Mouse (Mus musculus) midbrain, embryonic 11.5 days (tissue): ENCODE results near the gene Nfkb1. TPM values are rescaled to one million over a fixed set of nuclear protein-coding genes. Genes with fewer than 3 reads are reported as not detected.

ENCODE experiments used
- ATAC-seq: fragments of 200-750 bp; cut with Nextera tagmentation; 2 replicates; pipeline ENCODE4 v1.8.0; 2017; ENCODE audit warnings: moderate TSS enrichment, moderate library complexity; ENCODE audit not compliant: low FRiP score
- DNase-seq: peaks from one replicate; pipeline ENCODE4 v3.0.0; 2015; ENCODE audit warnings: low spot score; ENCODE audit errors: missing footprints
- H3K27ac ChIP-seq: fragments of 300-500 bp; sonication (generic); 2 replicates; pipeline ENCODE4 v1.5.1; 2014; ENCODE audit warnings: low read depth, low read length
- H3K27me3 ChIP-seq: fragments of 300-500 bp; sonication (generic); 2 replicates; pipeline ENCODE4 v1.6.1; 2014; ENCODE audit warnings: mild to moderate bottlenecking, low read length, moderate library complexity, mixed read lengths; ENCODE audit not compliant: control insufficient read depth, insufficient read depth
- H3K36me3 ChIP-seq: fragments of 300-500 bp; sonication (generic); 2 replicates; pipeline ENCODE4 v1.6.1; 2014; ENCODE audit warnings: mild to moderate bottlenecking, low read length, moderate library complexity, mixed read lengths; ENCODE audit not compliant: control insufficient read depth, insufficient read depth
- H3K4me1 ChIP-seq: fragments of 300-500 bp; sonication (generic); 2 replicates; pipeline ENCODE4 v1.6.1; 2014; ENCODE audit warnings: low read length; ENCODE audit not compliant: control insufficient read depth, insufficient read depth
- H3K4me2 ChIP-seq: fragments of 300-500 bp; sonication (generic); 2 replicates; pipeline ENCODE4 v1.6.1; 2014; ENCODE audit warnings: mild to moderate bottlenecking, moderate library complexity
- H3K4me3 ChIP-seq: fragments of 300-500 bp; sonication (generic); 2 replicates; pipeline ENCODE4 v1.5.1; 2014; ENCODE audit warnings: low read depth, low read length
- H3K9ac ChIP-seq: fragments of 300-500 bp; sonication (generic); 2 replicates; pipeline ENCODE4 v1.6.1; 2014; ENCODE audit warnings: low read length
- H3K9me3 ChIP-seq: fragments of 300-500 bp; sonication (generic); 2 replicates; pipeline ENCODE4 v1.6.1; 2016; ENCODE audit warnings: low read length; ENCODE audit not compliant: control insufficient read depth
- WGBS: fragments of 180-500 bp; shearing (Covaris S2); extraction: QIAGEN DNeasy Blood & Tissue Kit; methylation state at CpG from one replicate; pipeline ENCODE4 v1.1.7; 2014; 5-methylcytosine and 5-hydroxymethylcytosine counted together
- polyA plus RNA-seq: library from polyadenylated mRNA; unstranded; fragments of >200 nt; fragmentation: Nextera tagmentation; extraction: Ambion mirVana; gene quantifications from 2 replicates; pipeline ENCODE4 v1.2.1, GENCODE M21; 2014

Nfkb1 gene
- polyA plus RNA-seq, 1 experiment from 2014 or later: 10.8 TPM

- Histone ChIP-seq H3K9ac (no peak overlapping the region), H3K4me1 (no peaks in the 10 kb centered on the region), H3K27ac (no peak overlapping the region), H3K36me3 (no peaks in the 10 kb centered on the region), H3K4me2 (no peak overlapping the region), H3K27me3 (no peaks in the 10 kb centered on the region), H3K4me3 (no peak overlapping the region), H3K9me3 (no peaks in the 10 kb centered on the region)
- WGBS: 97% methylated on average over 3 of the region's 3 CpGs
- ATAC-seq (no peak), DNase-seq (no peak)
Observed at GRCm38 (mm10) chr3:135644971-135645370, 46.4 kb downstream of the Nfkb1 start.

DNA sequence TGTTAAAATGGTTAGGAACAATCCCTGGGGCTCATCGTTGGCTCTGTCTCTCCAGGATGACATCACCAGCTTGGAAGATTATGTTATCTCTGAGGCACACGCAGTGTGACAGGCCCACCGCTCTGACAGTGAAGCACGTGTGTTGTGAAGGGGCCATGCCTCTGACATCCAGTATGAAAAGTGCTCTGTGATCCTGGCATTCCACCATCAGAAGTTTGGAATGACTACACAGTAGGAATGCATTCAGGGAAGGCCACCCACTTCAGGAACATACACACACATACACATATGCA lies 49.8 kb downstream of the Nfkb1 start:
- Histone ChIP-seq H3K9ac (no peak overlapping the region), H3K4me3 (no peak overlapping the region), H3K4me2 (no peak overlapping the region), H3K27me3 (no peaks in the 10 kb centered on the region), H3K4me1 (peaks cover 2% of the 10 kb centered on the region; the same call in 1 of the 2 replicates), H3K9me3 (no peaks in the 10 kb centered on the region), H3K36me3 (no peaks in the 10 kb centered on the region), H3K27ac (no peak overlapping the region)
- ATAC-seq (no peak), DNase-seq (no peak)
- WGBS: 93% methylated on average over 4 of the region's 4 CpGs

DNA sequence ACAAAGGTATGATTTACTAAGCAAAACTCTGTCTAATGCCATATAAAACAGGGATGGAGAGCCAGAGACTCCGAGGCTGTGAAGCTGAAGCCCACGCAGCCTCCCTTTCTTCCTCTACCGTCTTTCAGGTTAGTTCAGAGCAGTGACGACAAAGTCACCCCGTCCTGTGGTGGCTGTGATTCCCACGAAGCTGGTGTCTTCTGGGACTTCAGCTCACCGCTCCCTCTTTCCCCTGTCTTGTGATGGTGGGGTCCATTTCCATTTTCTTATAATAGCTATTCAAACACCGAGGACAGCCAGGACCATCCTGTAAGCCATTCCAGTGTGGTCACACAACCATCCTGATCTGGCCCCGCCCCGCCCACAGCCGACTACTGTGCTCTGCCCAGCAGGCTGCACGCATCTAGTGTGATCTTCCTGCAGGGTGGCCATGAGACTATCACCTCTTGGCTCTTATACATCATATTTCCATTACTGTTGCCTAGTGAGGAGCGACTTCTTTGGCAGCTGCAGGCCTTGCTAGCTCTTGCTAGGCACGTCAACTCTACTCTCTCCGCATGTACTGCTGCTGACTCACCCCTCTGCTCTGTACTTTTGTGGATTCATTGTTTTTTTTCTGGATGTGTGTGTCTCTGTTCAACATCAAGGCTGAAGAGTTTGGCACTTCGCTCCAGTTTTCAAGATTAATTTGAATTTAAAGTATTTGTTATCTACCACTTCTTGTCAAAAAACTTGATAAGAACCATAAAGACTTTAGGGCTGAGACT lies 50.3 kb downstream of the Nfkb1 start:
- 89% methylated on average over 16 of the region's 16 CpGs for WGBS
- no peak overlapping the region for H3K4me2 ChIP-seq
- peak; percentile 67 for DNase-seq
- H3K9ac ChIP-seq: no peak overlapping the region
- no peak overlapping the region for H3K27ac ChIP-seq
- H3K36me3 ChIP-seq: no peaks in the 10 kb centered on the region
- H3K4me3 ChIP-seq: no peak overlapping the region
- H3K27me3 ChIP-seq: no peaks in the 10 kb centered on the region
- no peaks in the 10 kb centered on the region for H3K9me3 ChIP-seq
- H3K4me1 ChIP-seq: peaks cover 4% of the 10 kb centered on the region
- ATAC-seq: no peak

DNA sequence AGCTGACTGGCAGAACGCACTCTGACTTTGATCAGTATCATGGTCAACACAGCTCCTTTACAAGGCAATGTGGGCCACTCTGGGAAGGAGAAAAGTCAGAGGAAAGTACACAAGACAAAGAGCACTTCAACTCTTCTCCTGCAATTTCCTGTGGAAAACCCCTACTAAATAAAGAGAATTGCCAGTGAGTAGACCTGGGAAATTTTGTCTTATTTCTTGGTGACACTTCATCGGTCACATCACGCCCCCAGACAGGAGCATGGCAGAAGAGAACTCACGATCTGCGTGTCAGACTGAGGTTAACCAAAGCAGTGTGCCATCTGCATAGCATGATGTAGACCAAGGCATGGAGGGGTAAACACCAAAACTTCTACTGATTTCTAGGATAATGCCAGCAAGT lies 51.1 kb downstream of the Nfkb1 start:
- no peak overlapping the region for H3K4me3 ChIP-seq
- DNase-seq: no peak
- no peaks in the 10 kb centered on the region for H3K36me3 ChIP-seq
- no peak overlapping the region for H3K27ac ChIP-seq
- H3K9me3 ChIP-seq: no peaks in the 10 kb centered on the region
- H3K9ac ChIP-seq: no peak overlapping the region
- no peak overlapping the region for H3K4me2 ChIP-seq
- ATAC-seq: no peak
- H3K27me3 ChIP-seq: no peaks in the 10 kb centered on the region
- 95% methylated on average over 5 of the region's 5 CpGs for WGBS
- H3K4me1 ChIP-seq: peaks cover 7% of the 10 kb centered on the region

DNA sequence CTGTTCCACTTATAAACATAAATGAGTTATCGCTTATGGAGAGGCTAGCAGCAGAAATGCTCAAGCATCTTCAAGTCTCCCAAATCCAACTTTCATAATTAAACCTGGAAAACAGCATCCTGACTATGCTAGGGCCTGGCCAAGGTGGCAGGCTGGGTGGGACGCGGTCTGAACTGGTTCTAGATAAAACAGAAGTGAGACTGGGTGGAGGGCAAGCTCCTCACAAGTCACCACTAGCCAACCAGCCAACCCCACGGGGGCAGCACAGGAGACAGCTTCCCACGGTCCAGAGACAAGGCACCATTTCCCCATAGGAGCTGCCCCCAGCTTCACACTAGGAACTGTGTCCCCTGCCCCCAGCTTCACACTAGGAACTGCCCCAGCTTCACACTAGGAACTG lies 53.8 kb downstream of the Nfkb1 start:
- Histone ChIP-seq H3K9ac (no peak overlapping the region), H3K4me3 (no peak overlapping the region), H3K27ac (no peak overlapping the region), H3K36me3 (no peaks in the 10 kb centered on the region), H3K9me3 (no peaks in the 10 kb centered on the region), H3K4me2 (no peak overlapping the region), H3K27me3 (no peaks in the 10 kb centered on the region), H3K4me1 (peaks cover 7% of the 10 kb centered on the region)
- ATAC-seq (0 out of 2 replicates have a peak, but pooled peaks have one; percentile 6), DNase-seq (peak; percentile 59)
- 83% methylated on average over 5 of the region's 5 CpGs for WGBS

- Histone ChIP-seq H3K4me1 (peaks cover 7% of the 10 kb centered on the region), H3K4me3 (no peak overlapping the region), H3K4me2 (no peak overlapping the region), H3K36me3 (no peaks in the 10 kb centered on the region), H3K9me3 (no peaks in the 10 kb centered on the region), H3K9ac (no peak overlapping the region), H3K27me3 (no peaks in the 10 kb centered on the region), H3K27ac (no peak overlapping the region)
- WGBS: 34% methylated on average over 14 of the region's 14 CpGs
- peak; percentile 86 for DNase-seq
- ATAC-seq: peak; percentile 79
Observed at GRCm38 (mm10) chr3:135636454-135636853, 54.9 kb downstream of the Nfkb1 start.

GRCm38 (mm10) chr3:135635646-135636434 lies 55.5 kb downstream of the Nfkb1 start:
- Histone ChIP-seq H3K4me1 (peaks cover 7% of the 10 kb centered on the region), H3K36me3 (no peaks in the 10 kb centered on the region), H3K9ac (no peak overlapping the region), H3K27ac (no peak overlapping the region), H3K9me3 (no peaks in the 10 kb centered on the region), H3K4me2 (no peak overlapping the region), H3K27me3 (no peaks in the 10 kb centered on the region), H3K4me3 (no peak overlapping the region)
- ATAC-seq: 0 out of 2 replicates have a peak, but pooled peaks have one; percentile 17
- WGBS: 87% methylated on average over 14 of the region's 14 CpGs
- DNase-seq: peak; percentile 28

GRCm38 (mm10) chr3:135635030-135635429 lies 56.3 kb downstream of the Nfkb1 start:
- Histone ChIP-seq H3K4me3 (no peak overlapping the region), H3K27ac (no peak overlapping the region), H3K4me1 (peaks cover 7% of the 10 kb centered on the region), H3K4me2 (no peak overlapping the region), H3K27me3 (no peaks in the 10 kb centered on the region), H3K9me3 (no peaks in the 10 kb centered on the region), H3K36me3 (no peaks in the 10 kb centered on the region), H3K9ac (no peak overlapping the region)
- WGBS: 86% methylated on average over 1 of the region's 1 CpGs
- DNase-seq: no peak
- ATAC-seq: no peak

- ATAC-seq (no peak), DNase-seq (no peak)
- no peak overlapping the region for H3K4me3 ChIP-seq
- H3K9ac ChIP-seq: no peak overlapping the region
- no peak overlapping the region for H3K4me2 ChIP-seq
- H3K27me3 ChIP-seq: no peaks in the 10 kb centered on the region
- no peaks in the 10 kb centered on the region for H3K36me3 ChIP-seq
- 91% methylated on average over 3 of the region's 3 CpGs for WGBS
- peaks cover 7% of the 10 kb centered on the region for H3K4me1 ChIP-seq
- no peak overlapping the region for H3K27ac ChIP-seq
- H3K9me3 ChIP-seq: no peaks in the 10 kb centered on the region
Observed at GRCm38 (mm10) chr3:135634275-135634674, 57.1 kb downstream of the Nfkb1 start.
